Mouse (Mus musculus) forebrain, embryonic 16.5 days (tissue): ENCODE measurements at regions not wholly inside any gene's neighbourhood (a gene's known extent, or its start where the extent isn't known, plus 50 kb on each side); places are given as distances from the start of the nearest gene placed in this dataset.

Source experiments
- ATAC-seq: fragments of 200-750 bp; cut with Nextera tagmentation; 2 replicates; pipeline ENCODE4 v1.8.0; 2017; ENCODE audit warnings: mild to moderate bottlenecking, moderate library complexity
- H3K27ac ChIP-seq: fragments of 300-500 bp; sonication (generic); 2 replicates; pipeline ENCODE4 v1.5.1; 2014; ENCODE audit warnings: low read length, control low read depth
- H3K27me3 ChIP-seq: fragments of 300-500 bp; sonication (generic); replicated peaks from 2 replicates; pipeline ENCODE4 v1.6.1; 2014; ENCODE audit warnings: low read length; ENCODE audit not compliant: control insufficient read depth, insufficient read depth
- H3K36me3 ChIP-seq: fragments of 300-500 bp; sonication (generic); 2 replicates; pipeline ENCODE4 v1.6.1; 2014; ENCODE audit not compliant: control insufficient read depth, insufficient read depth
- H3K4me1 ChIP-seq: fragments of 300-500 bp; sonication (generic); replicated peaks from 2 replicates; pipeline ENCODE4 v1.6.1; 2014; ENCODE audit warnings: low read length; ENCODE audit not compliant: control insufficient read depth, insufficient read depth
- H3K4me2 ChIP-seq: fragments of 300-500 bp; sonication (generic); 2 replicates; pipeline ENCODE4 v1.6.1; 2014; ENCODE audit warnings: mild to moderate bottlenecking, low read length, control low read depth
- H3K4me3 ChIP-seq: fragments of 300-500 bp; sonication (generic); replicated peaks from 2 replicates; pipeline ENCODE4 v1.5.1; 2014; ENCODE audit warnings: mild to moderate bottlenecking, low read length, control low read depth
- H3K9ac ChIP-seq: fragments of 300-500 bp; sonication (generic); replicated peaks from 2 replicates; pipeline ENCODE4 v1.6.1; 2014; ENCODE audit warnings: low read depth, low read length, control low read depth
- H3K9me3 ChIP-seq: fragments of 300-500 bp; sonication (generic); 2 replicates; pipeline ENCODE4 v1.6.1; 2016; ENCODE audit warnings: low read length; ENCODE audit not compliant: control insufficient read depth
- WGBS: fragments of 180-500 bp; shearing (Covaris S2); extraction: QIAGEN DNeasy Blood & Tissue Kit; methylation state at CpG from one replicate; pipeline ENCODE4 v1.1.7; 2014; 5-methylcytosine and 5-hydroxymethylcytosine counted together

- H3K9me3 ChIP-seq, result no peaks in the 10 kb centered on the region
- H3K27me3 ChIP-seq, result no peaks in the 10 kb centered on the region
- H3K27ac ChIP-seq, result no peak overlapping the region
- 90% methylated on average over 5 of the region's 5 CpGs for WGBS
- no peak overlapping the region for H3K9ac ChIP-seq
- no peak overlapping the region for H3K4me2 ChIP-seq
- H3K4me3 ChIP-seq, result no peak overlapping the region
- H3K4me1 ChIP-seq, result no peaks in the 10 kb centered on the region
- ATAC-seq, result no peak
- H3K36me3 ChIP-seq, result no peaks in the 10 kb centered on the region
Observed at GRCm38 (mm10) chr16:92007351-92007750, 50.7 kb upstream of the Mrps6 start.
